Mouse (Mus musculus): Measurements from ENCODE around the gene Trim42. TPM values are rescaled to one million over a fixed set of nuclear protein-coding genes. Genes with fewer than 3 reads are reported as not detected.
A peak's percentile ranks its signal among the peaks of the same experiment; 100 is the strongest.

Gene Trim42
- polyA plus RNA-seq, 1 experiment: not detected

- TF ChIP-seq MYOD1 (IDR thresholded peaks at IDR 0.05; ENCODE audit: control insufficient read depth in 1 of 3, insufficient read length in 2 of 3, low read depth in 2 of 3) (no peak), REST (IDR thresholded peaks at IDR 0.05; ENCODE audit: insufficient read depth, insufficient read length) (no peak), TCF12 (IDR thresholded peaks at IDR 0.05; ENCODE audit: insufficient read depth, poor library complexity, severe bottlenecking) (no peak), POLR2A (IDR thresholded peaks at IDR 0.05; ENCODE audit: insufficient read length, low read depth) (no peak), MAX (IDR thresholded peaks at IDR 0.05; ENCODE audit: low read depth) (no peak)
- H3K27me3 ChIP-seq (ENCODE audit: control insufficient read depth, insufficient read depth, insufficient read length): no peaks in the 10 kb centered on the region
- H3K79me2 ChIP-seq (ENCODE audit: control insufficient read depth, insufficient read depth): no peaks in the 10 kb centered on the region
- no peak overlapping the region for H3K4me3 ChIP-seq
- no peaks in the 10 kb centered on the region for H3K36me3 ChIP-seq (ENCODE audit: control insufficient read depth, insufficient read depth)
- no peak overlapping the region for H3ac ChIP-seq (ENCODE audit: control insufficient read depth, insufficient read length)
- no peak overlapping the region for H3K4me2 ChIP-seq (ENCODE audit: low read depth)
Measured at GRCm38 (mm10) chr9:97341772-97342171, 28.0 kb downstream of the Trim42 start.

DNA sequence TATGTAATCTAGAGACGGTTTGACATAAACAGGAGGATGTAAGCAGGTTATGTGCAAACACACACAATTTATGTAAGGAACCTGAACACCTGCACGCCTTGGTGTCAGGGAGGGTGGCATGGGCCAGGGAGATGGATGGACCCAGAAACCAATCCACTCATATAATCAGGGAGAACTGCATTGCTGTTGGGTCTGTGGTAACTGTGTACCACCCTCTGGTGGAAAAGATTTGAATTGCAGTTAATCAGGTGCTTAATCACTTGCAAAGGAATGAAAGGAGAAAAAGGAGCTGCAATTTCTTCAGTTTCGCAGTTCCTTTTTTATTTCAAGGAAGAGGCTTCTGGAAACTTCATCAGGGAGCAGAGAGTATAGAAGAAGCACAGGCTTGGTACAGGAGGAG lies 46.9 kb downstream of the Trim42 start:
- no peak for TF ChIP-seq SRF (IDR thresholded peaks at IDR 0.05; ENCODE audit: control insufficient read depth, insufficient read length, low read depth)
- Histone ChIP-seq H3K27me3 (ENCODE audit: control insufficient read depth, insufficient read depth, insufficient read length) (peaks cover 26% of the 10 kb centered on the region), H3ac (ENCODE audit: control insufficient read depth, insufficient read length) (no peak overlapping the region), H3K4me3 (no peak overlapping the region), H3K36me3 (ENCODE audit: control insufficient read depth, insufficient read depth) (no peaks in the 10 kb centered on the region), H3K4me2 (ENCODE audit: low read depth) (no peak overlapping the region), H3K79me2 (ENCODE audit: control insufficient read depth, insufficient read depth) (no peaks in the 10 kb centered on the region)

DNA sequence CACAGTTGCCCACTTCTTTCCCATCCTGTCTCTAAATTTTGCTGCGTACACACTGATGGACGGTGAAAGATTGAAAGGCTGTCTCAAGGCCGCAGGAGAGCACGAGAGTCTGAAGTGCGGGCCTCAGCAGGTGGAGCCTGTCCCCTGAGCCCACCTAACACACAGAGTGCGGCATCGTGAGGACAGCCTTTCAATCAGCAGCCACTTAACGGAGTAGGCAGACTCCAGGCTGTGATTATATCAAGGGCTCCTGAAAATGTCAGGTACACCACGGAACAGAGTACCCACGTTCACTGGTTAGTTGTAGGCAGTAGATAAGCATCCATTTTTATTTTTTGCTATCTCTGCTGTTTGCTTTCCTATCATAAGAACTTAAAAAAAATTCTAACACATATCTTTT lies 47.6 kb downstream of the Trim42 start:
- no peak overlapping the region for H3ac ChIP-seq (ENCODE audit: control insufficient read depth, insufficient read length)
- no peaks in the 10 kb centered on the region for H3K36me3 ChIP-seq (ENCODE audit: control insufficient read depth, insufficient read depth)
- H3K27me3 ChIP-seq (ENCODE audit: control insufficient read depth, insufficient read depth, insufficient read length): peaks cover 26% of the 10 kb centered on the region
- no peak overlapping the region for H3K4me2 ChIP-seq (ENCODE audit: low read depth)
- TF ChIP-seq POLR2A (IDR thresholded peaks at IDR 0.05; ENCODE audit: insufficient read length, low read depth) (no peak), REST (IDR thresholded peaks at IDR 0.05; ENCODE audit: insufficient read depth, insufficient read length) (no peak), MAX (IDR thresholded peaks at IDR 0.05; ENCODE audit: low read depth) (no peak), SRF (IDR thresholded peaks at IDR 0.05; ENCODE audit: control insufficient read depth, insufficient read length, low read depth) (no peak), TCF12 (IDR thresholded peaks at IDR 0.05; ENCODE audit: insufficient read depth, poor library complexity, severe bottlenecking) (no peak), MYOG (IDR thresholded peaks at IDR 0.05; ENCODE audit: control insufficient read depth in 1 of 3, insufficient read depth in 1 of 3, insufficient read length in 2 of 3, low read depth in 2 of 3) (no peak), E2F4 (IDR thresholded peaks at IDR 0.05; ENCODE audit: insufficient read depth) (no peak), MYOD1 (IDR thresholded peaks at IDR 0.05; ENCODE audit: control insufficient read depth in 1 of 3, insufficient read length in 2 of 3, low read depth in 2 of 3) (no peak), CEBPB (IDR thresholded peaks at IDR 0.05; ENCODE audit: insufficient read depth, poor library complexity, severe bottlenecking) (no peak), USF1 (IDR thresholded peaks at IDR 0.05; ENCODE audit: low read depth) (no peak), TCF3 (IDR thresholded peaks at IDR 0.05; ENCODE audit: insufficient read length, low read depth) (no peak), POLR2AphosphoS2 (IDR thresholded peaks at IDR 0.05; ENCODE audit: insufficient read length, low read depth) (no peak)
- no peak overlapping the region for H3K4me3 ChIP-seq
- H3K79me2 ChIP-seq (ENCODE audit: control insufficient read depth, insufficient read depth): no peaks in the 10 kb centered on the region

DNA sequence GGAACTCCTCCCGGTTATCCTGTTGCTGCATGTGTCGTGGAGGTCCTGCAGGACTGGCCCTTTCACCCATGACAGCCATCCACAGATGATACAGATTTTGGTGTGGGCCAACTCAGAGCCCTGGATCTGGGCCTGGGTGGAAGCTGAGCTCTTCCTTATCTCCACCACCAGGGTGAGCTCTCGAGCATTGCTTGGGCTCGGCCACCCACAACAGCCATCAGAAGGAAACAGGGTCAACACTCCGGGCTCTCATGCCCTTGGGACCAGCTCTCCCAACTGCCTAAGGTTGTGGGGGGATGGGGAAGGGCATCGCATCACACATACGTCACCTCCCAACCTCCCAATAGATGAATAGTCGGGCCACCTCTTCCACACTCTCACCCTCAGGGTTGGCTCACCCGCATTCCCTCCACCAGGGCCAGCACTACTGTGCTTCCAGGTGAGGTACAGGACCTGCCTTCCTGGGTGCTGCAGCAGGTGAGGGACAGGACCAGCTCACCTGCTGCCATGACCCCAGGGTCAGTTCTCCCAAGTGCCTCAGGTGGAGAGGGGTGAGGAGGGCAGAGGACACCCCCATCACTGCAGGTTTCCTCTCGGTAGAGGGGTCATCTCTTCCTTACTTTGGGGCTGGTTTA lies 54.2 kb downstream of the Trim42 start:
- TF ChIP-seq MYOG (IDR thresholded peaks at IDR 0.05; ENCODE audit: control insufficient read depth in 1 of 3, insufficient read depth in 1 of 3, insufficient read length in 2 of 3, low read depth in 2 of 3): no peak
- TF ChIP-seq POLR2A (IDR thresholded peaks at IDR 0.05; ENCODE audit: insufficient read length, low read depth): no peak
- TF ChIP-seq MAX (IDR thresholded peaks at IDR 0.05; ENCODE audit: low read depth): no peak

GRCm38 (mm10) chr9:97311614-97312013 lies 58.1 kb downstream of the Trim42 start:
- Histone ChIP-seq H3K4me2 (ENCODE audit: low read depth) (peak overlapping the region; percentile 67), H3K4me3 (peak overlapping the region; percentile 14), H3ac (ENCODE audit: control insufficient read depth, insufficient read length) (no peak overlapping the region), H3K36me3 (ENCODE audit: control insufficient read depth, insufficient read depth) (no peaks in the 10 kb centered on the region), H3K79me2 (ENCODE audit: control insufficient read depth, insufficient read depth) (no peaks in the 10 kb centered on the region), H3K27me3 (ENCODE audit: control insufficient read depth, insufficient read depth, insufficient read length) (no peaks in the 10 kb centered on the region)
- no peak for TF ChIP-seq CEBPB (IDR thresholded peaks at IDR 0.05; ENCODE audit: insufficient read depth, poor library complexity, severe bottlenecking)
- no peak for TF ChIP-seq TCF12 (IDR thresholded peaks at IDR 0.05; ENCODE audit: insufficient read depth, poor library complexity, severe bottlenecking)
- no peak for TF ChIP-seq E2F4 (IDR thresholded peaks at IDR 0.05; ENCODE audit: insufficient read depth)
- TF ChIP-seq MYOD1 (IDR thresholded peaks at IDR 0.05; ENCODE audit: control insufficient read depth in 1 of 3, insufficient read length in 2 of 3, low read depth in 2 of 3): no peak
- peak; percentile 34 for TF ChIP-seq POLR2AphosphoS2 (IDR thresholded peaks at IDR 0.05; ENCODE audit: insufficient read length, low read depth)
- no peak for TF ChIP-seq SRF (IDR thresholded peaks at IDR 0.05; ENCODE audit: control insufficient read depth, insufficient read length, low read depth)
- no peak for TF ChIP-seq USF1 (IDR thresholded peaks at IDR 0.05; ENCODE audit: low read depth)
- TF ChIP-seq MAX (IDR thresholded peaks at IDR 0.05; ENCODE audit: low read depth): no peak
- TF ChIP-seq MYOG (IDR thresholded peaks at IDR 0.05; ENCODE audit: control insufficient read depth in 1 of 3, insufficient read depth in 1 of 3, insufficient read length in 2 of 3, low read depth in 2 of 3): no peak
- TF ChIP-seq POLR2A (IDR thresholded peaks at IDR 0.05; ENCODE audit: insufficient read length, low read depth): peak; percentile 49
- no peak for TF ChIP-seq REST (IDR thresholded peaks at IDR 0.05; ENCODE audit: insufficient read depth, insufficient read length)
- no peak for TF ChIP-seq TCF3 (IDR thresholded peaks at IDR 0.05; ENCODE audit: insufficient read length, low read depth)

More for the DNA sequence above, 54.2 kb downstream of the Trim42 start:
- no peaks in the 10 kb centered on the region for H3K79me2 ChIP-seq (ENCODE audit: control insufficient read depth, insufficient read depth)
- H3K36me3 ChIP-seq (ENCODE audit: control insufficient read depth, insufficient read depth): no peaks in the 10 kb centered on the region
- H3K4me2 ChIP-seq (ENCODE audit: low read depth): no peak overlapping the region
- H3K4me3 ChIP-seq: no peak overlapping the region
- no peak overlapping the region for H3ac ChIP-seq (ENCODE audit: control insufficient read depth, insufficient read length)
- peaks cover 13% of the 10 kb centered on the region for H3K27me3 ChIP-seq (ENCODE audit: control insufficient read depth, insufficient read depth, insufficient read length)
